Mouse (Mus musculus) ES-E14 (cell line): Measurements from ENCODE around the gene Dnmt3a. TPM values are rescaled to one million over a fixed set of nuclear protein-coding genes. Genes with fewer than 3 reads are reported as not detected.

Experiments used
- DNase-seq: peaks from one replicate; pipeline ENCODE4 v3.0.0-alpha.2; 2013; ENCODE audit warnings: low read depth, low spot score
- H3K27ac ChIP-seq: 2 replicates; pipeline ENCODE4 v1.5.1; 2012; ENCODE audit warnings: low read depth, mild to moderate bottlenecking, low read length, moderate library complexity, mixed read lengths; ENCODE audit not compliant: poor library complexity, insufficient read depth, severe bottlenecking
- H3K36me3 ChIP-seq: 2 replicates; pipeline ENCODE4 v1.6.1; 2012; ENCODE audit warnings: mild to moderate bottlenecking, low read length, moderate library complexity, mixed read lengths; ENCODE audit not compliant: control insufficient read depth, poor library complexity, insufficient read depth, severe bottlenecking
- H3K4me1 ChIP-seq, 2 experiments: fragments of 150-350 bp in 1 of 2; sonication (generic) in 1 of 2; 2 replicates each; pipeline ENCODE4 v1.6.1; 2012; ENCODE audit warnings: low read length in 2 of 2, mild to moderate bottlenecking in 1 of 2, mixed read lengths in 1 of 2; ENCODE audit not compliant: control insufficient read depth in 2 of 2, insufficient read depth in 2 of 2, poor library complexity in 1 of 2
- H3K4me3 ChIP-seq, 2 experiments: fragments of 150-350 bp in 1 of 2; sonication (generic) in 1 of 2; 2 replicates each; pipeline ENCODE4 v1.5.1; 2012; ENCODE audit warnings: low read length in 2 of 2, low read depth in 1 of 2, mild to moderate bottlenecking in 1 of 2, mixed read lengths in 1 of 2; ENCODE audit not compliant: insufficient read depth in 1 of 2, poor library complexity in 1 of 2, severe bottlenecking in 1 of 2
- H3K9ac ChIP-seq: 2 replicates; pipeline ENCODE4 v1.6.1; 2012; ENCODE audit warnings: low read depth, mild to moderate bottlenecking, low read length, mixed read lengths; ENCODE audit not compliant: poor library complexity, insufficient read depth, severe bottlenecking
- H3K9me3 ChIP-seq: fragments of 150-350 bp; sonication (generic); 2 replicates; pipeline ENCODE4 v1.6.1; 2012; ENCODE audit warnings: low read depth, mild to moderate bottlenecking, low read length; ENCODE audit not compliant: control insufficient read depth, insufficient read depth
- CHD2 ChIP-seq: IDR thresholded peaks from 2 replicates; pipeline ENCODE4 v1.6.1; 2014; ENCODE audit warnings: mild to moderate bottlenecking, low read depth, low read length, inconsistent platforms
- HCFC1 ChIP-seq: IDR thresholded peaks from 2 replicates; pipeline ENCODE4 v1.6.1; 2012; ENCODE audit warnings: low read length, inconsistent platforms, borderline replicate concordance; ENCODE audit not compliant: insufficient read depth
- MAFK ChIP-seq: IDR thresholded peaks from 2 replicates; pipeline ENCODE4 v1.6.1; 2014; ENCODE audit warnings: mild to moderate bottlenecking, low read depth, low read length, inconsistent platforms; ENCODE audit not compliant: insufficient read depth
- ZC3H11A ChIP-seq: IDR thresholded peaks from 2 replicates; pipeline ENCODE4 v1.6.1; 2012; ENCODE audit warnings: low read depth, mild to moderate bottlenecking, inconsistent platforms, low read length, borderline replicate concordance
- ZNF384 ChIP-seq: IDR thresholded peaks from 2 replicates; pipeline ENCODE4 v1.6.1; 2012; ENCODE audit warnings: low read depth, low read length, inconsistent platforms
- in situ Hi-C, 2 experiments: fragments of 600-800 bp; cut with MboI; formaldehyde crosslinking; loops; one replicate each; pipeline ENCODE4 v1.15.1; 2025; ENCODE audit warnings: low sequenced_read_pairs in 2 of 2, inconsistent platforms in 1 of 2; ENCODE audit not compliant: unreplicated experiment in 2 of 2
- total RNA-seq: library from RNA; depleted of rRNA; stranded (reverse); fragments of 300-350 nt; gene quantifications from 2 replicates; pipeline ENCODE4 v1.2.3, GENCODE M21; 2012

Dnmt3a gene
- total RNA-seq, 1 experiment, result 77.0 TPM

DNA sequence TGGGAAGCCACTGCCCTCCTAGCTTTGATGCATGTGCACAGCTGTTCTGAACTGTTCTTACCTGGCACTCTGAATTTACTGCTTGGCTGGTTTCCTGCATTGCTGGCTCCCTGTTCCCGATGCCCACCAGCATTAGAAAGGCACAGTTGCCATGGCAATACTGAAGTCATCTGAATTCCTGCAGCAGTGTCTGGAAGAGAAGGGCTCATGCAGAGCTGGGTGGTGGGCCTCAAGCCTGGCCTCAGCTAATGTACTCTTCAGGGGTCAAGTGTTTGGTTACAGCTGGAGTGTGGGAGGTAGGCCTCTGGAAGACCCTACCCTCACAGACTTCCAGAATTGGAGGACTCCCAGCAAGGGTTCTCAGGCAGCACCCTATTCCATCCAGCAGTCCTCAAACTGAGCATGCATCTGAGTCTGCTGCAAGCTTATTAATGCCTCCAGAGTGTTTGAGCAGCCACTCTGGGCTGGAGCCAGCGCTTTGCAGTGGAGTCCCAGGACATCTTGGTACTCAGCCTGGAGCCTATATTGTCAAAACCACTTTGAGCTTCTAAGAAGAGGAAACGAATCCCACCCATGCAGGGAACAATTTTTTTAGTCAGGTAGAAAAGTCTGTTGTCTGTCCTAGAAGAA lies 22.5 kb upstream of the Dnmt3a start:
- no peak overlapping the region for H3K27ac ChIP-seq
- H3K36me3 ChIP-seq, result no peaks in the 10 kb centered on the region
- TF ChIP-seq CHD2, result no peak
- TF ChIP-seq MAFK, result no peak
- TF ChIP-seq ZC3H11A, result no peak
- no peak for TF ChIP-seq HCFC1
- no peak for TF ChIP-seq ZNF384
- H3K4me1 ChIP-seq, result peaks cover 0 to 22% of the 10 kb centered on the region in 2 experiments; a peak in 3 of 4 replicates
- no peak overlapping the region for H3K4me3 ChIP-seq
- H3K9ac ChIP-seq, result no peak overlapping the region
- no peak for DNase-seq
- H3K9me3 ChIP-seq, result no peaks in the 10 kb centered on the region
- in situ Hi-C loops, result no loop called here

DNA sequence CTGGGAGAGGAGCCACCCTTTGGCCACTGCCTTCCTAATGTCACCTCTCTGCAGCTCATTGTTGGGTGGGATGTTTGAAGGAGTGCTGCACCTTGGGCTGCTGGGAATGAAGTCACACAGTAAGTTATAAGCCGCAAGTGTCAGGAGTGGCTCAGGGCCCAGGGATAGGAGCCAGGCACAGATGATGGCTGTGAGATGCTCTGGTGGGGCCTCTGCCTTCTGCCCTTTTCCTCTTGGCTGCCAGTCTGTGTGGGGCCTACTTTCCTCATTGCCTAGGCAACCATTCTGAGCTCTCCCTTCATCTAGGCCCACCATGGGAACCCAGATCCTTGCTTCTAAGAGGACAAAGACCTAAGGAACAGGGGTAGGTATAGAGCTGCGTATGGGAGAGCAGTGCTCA lies 21.5 kb upstream of the Dnmt3a start:
- TF ChIP-seq HCFC1 (no peak), CHD2 (no peak), ZNF384 (no peak), MAFK (no peak), ZC3H11A (no peak)
- DNase-seq, result no peak
- Histone ChIP-seq H3K9ac (no peak overlapping the region), H3K4me3 (no peak overlapping the region), H3K4me1 (peaks cover 0 to 23% of the 10 kb centered on the region in 2 experiments; a peak in 3 of 4 replicates), H3K27ac (no peak overlapping the region; the same call in 1 of the 2 replicates), H3K36me3 (no peaks in the 10 kb centered on the region), H3K9me3 (no peaks in the 10 kb centered on the region)
- in situ Hi-C loops, result no loop called here

DNA sequence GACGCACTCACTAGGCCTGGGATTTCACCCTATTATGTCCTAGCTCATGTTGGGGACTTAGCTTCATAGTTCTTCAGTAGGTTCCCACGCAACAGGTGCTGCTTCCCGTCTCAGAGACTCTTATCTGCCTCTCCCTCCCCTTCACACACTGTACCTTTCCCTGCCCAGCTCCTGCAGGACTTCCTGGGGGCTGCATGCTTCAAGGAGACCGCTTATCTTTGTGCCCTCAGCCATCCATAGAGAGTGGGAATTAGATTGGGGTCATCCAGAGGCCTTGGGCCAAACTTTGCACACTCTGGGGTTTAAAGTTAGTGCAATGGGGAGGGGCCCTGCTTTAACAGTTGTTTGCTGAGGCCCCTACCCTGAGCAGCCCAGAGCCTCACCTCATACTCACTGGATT lies 21.1 kb upstream of the Dnmt3a start:
- in situ Hi-C loops, result no loop called here
- Histone ChIP-seq H3K9ac (no peak overlapping the region), H3K36me3 (no peaks in the 10 kb centered on the region), H3K4me3 (no peak overlapping the region), H3K4me1 (peaks cover 0 to 20% of the 10 kb centered on the region in 2 experiments; a peak in 3 of 4 replicates), H3K9me3 (no peaks in the 10 kb centered on the region), H3K27ac (no peak overlapping the region)
- no peak for DNase-seq
- TF ChIP-seq MAFK (no peak), CHD2 (no peak), HCFC1 (no peak), ZC3H11A (no peak), ZNF384 (no peak)

DNA sequence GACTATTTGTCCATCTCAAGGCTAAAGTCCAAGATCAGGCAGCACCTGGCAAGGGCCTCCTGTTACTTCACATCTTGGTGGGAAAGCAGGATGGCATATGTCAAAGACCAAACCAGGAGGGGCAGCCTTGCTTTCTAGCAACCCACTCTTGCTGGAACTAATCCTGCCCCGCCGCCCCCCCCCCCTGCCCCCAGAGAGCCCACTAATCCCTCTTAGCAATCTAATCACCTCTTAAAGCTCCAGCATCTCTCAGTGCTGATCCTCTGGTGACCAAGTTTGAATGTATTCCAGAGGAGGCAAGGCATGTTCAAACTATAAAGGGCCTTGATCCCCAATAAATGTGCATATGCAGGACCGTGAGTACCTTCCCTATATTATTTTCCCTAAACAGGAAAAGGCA lies 18.8 kb upstream of the Dnmt3a start:
- no peak overlapping the region for H3K9ac ChIP-seq

DNA sequence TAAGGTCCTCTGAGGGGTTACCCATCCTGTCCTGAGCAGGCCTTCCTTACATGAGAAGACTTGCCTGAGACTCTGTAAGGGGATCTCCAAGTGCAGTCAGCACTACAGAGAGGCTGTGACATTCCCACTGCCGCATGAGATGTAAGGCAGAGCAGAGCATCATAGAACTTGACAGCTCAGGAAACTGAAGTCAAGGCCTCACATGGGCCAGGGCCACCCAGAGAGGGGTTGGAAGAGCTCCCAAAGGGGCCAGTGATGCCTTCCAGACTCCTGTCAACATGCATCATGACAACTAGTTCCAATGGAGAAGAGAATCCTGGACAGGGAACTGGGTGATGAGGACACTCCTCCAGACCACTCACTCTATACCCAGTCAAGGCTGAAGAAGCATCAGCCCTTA lies 18.3 kb upstream of the Dnmt3a start:
- no peak for TF ChIP-seq ZNF384
- no peak for TF ChIP-seq HCFC1
- TF ChIP-seq MAFK, result no peak
- TF ChIP-seq CHD2, result no peak
- TF ChIP-seq ZC3H11A, result no peak
- in situ Hi-C loops, result no loop called here
- no peak for DNase-seq
- Histone ChIP-seq H3K4me1 (peaks cover 0 to 14% of the 10 kb centered on the region in 2 experiments; a peak in 1 of 4 replicates), H3K9ac (no peak overlapping the region), H3K4me3 (no peak overlapping the region), H3K9me3 (no peaks in the 10 kb centered on the region), H3K27ac (no peak overlapping the region), H3K36me3 (no peaks in the 10 kb centered on the region)

More for the DNA sequence above, 18.8 kb upstream of the Dnmt3a start:
- no peak overlapping the region for H3K4me3 ChIP-seq
- H3K27ac ChIP-seq, result no peak overlapping the region
- no peaks in the 10 kb centered on the region for H3K9me3 ChIP-seq
- no peaks in the 10 kb centered on the region for H3K36me3 ChIP-seq
- TF ChIP-seq CHD2, result no peak
- TF ChIP-seq ZNF384, result no peak
- DNase-seq, result no peak
- in situ Hi-C loops, result no loop called here
- H3K4me1 ChIP-seq, result peaks cover 0 to 17% of the 10 kb centered on the region in 2 experiments; a peak in 2 of 4 replicates
